Mouse (Mus musculus) brain, adult 2 months (tissue): ENCODE measurements around the gene Cox5b.

ENCODE experiments used
- DNase-seq: peaks from one replicate; pipeline ENCODE4 v3.0.0; 2011; ENCODE audit warnings: low read depth, low spot score

Cox5b gene

GRCm38 (mm10) chr1:36683810-36684467 lies 7.3 kb upstream of the Cox5b start:
- peak; percentile 94 for DNase-seq

DNA sequence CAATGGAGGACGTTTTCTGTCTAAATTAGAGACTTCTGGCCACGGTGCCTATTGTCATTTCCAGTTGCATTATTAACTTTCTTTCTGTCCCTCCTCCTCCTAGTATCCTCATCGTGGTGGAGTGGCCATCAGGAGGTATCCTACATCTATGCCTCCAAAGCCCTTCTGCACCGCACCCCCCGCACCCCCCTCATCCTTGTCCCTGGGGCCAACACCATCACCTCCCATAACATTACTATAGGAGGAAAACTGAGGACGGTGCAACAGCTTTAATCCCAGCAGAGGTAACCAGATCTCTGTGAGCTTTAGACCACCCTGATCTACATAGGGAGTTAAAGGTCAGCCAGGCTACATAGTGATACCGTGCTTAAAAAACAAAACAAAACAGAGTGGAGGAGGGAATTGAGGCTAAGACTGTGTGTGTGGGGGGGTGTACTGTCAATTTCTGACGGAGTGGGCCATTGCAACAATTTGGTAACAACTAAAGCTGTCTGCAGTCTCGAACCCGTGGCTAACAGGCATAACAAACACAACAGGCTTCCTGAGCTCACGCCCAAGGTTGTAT lies 496 bp upstream of the Cox5b start:
- no peak for DNase-seq

GRCm38 (mm10) chr1:36694871-36695270 lies 3.6 kb downstream of the Cox5b start:
- no peak for DNase-seq

DNA sequence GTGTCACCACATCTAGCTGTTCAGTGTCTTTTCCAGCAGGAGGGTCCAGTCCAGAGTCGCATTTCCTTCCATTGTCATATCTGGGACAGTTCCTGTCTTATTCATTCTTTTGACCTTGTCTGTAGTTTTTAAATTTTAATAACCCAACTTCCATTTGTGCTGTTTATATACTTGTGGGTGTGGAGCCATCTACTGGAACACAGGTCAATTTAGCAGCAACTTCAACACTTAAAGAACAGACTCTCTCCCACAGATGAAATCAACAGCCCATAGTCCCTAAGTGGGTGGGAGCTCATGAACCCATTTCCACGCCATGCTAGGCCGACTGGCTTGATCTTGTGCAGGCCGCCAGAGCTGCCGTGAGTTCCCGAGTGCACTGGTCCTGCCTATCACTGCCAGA lies 5.2 kb downstream of the Cox5b start:
- DNase-seq, result no peak

DNA sequence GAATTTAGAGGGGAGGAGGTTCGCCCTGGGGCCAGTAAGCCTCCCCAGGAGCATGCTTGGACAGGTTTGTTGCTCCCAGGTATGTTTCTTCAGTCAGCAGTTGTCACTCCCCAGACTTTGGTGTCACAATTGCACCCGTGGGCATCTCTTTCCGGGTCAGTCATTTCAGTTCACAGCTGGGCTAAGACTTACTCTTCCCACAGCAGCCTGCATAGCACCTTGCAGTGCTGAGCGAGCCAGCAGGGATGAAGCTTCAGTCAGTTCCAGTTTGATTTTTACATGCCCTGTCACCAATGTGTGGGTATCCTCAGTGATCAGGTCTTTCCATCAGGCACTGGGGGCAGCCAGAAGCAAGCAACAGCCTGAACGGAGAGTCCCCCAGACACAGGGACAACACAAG lies 5.8 kb downstream of the Cox5b start:
- DNase-seq, result no peak

- peak; percentile 73 for DNase-seq
Observed at GRCm38 (mm10) chr1:36707166-36707565, 15.9 kb downstream of the Cox5b start.

- DNase-seq, result no peak
Observed at GRCm38 (mm10) chr1:36707797-36708196, 16.5 kb downstream of the Cox5b start.

DNA sequence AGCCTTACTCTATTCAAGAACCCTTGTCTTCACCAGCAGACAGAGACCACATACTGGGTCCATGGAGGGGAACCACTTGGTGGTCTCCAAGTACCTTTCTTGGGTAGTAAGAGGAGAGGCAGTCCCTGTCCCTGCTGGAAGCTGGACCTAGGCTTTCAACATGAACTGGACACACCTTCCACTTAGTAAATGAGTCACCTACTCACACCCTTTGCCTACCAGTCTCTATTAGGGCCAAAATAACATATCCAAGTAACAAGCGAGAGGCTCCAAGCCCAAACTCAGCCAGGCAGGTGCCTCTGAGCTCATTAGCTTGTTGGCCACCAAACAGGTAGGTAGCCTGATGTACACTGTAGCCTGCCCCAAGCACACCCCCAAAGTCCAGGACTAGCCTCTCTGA lies 17.4 kb downstream of the Cox5b start:
- no peak for DNase-seq

DNA sequence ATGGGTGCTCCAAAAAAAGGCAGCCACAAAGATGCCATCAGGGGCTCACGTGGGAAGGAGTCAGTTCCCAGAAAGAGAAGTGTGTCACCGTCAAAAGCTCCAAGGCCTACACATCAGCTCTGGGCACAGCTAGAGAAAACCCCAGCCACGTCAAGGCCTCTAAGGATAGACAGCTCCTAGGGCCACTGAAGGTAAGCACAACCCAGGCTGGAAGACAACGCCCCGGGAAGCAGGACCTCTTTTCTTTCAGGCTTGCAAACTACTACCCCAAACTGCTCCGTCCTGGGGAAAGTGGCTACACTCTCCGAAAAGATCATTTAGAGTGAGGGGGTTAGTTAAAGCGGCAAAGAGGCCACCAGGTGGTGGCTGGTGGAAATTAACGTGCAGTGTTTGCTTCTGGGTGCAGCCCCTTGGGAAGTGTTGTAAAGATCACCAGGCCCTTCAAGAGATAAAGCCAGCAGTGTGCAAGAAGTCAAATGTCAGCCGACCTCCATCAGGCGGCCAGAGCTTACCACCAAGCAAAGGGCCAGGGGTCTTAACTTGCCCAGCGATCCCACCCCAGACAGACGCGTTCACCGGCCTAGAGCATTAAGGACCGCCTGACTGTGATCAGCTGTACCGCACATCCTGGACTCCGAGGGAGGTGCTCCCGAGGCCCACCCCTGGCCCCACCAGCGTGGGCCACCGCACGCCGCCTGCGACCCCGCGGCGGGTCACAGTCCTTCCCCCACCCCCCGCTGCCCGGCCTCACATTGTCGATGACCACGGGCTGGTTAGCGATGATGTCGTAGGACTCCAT lies 18.0 kb downstream of the Cox5b start:
- DNase-seq, result peak; percentile 62

GRCm38 (mm10) chr1:36709854-36710280 lies 18.6 kb downstream of the Cox5b start, which contains the start of gene 4933424G06Rik:
4933424G06Rik (plus strand) TSS chr1:36710149.
- peak; percentile 99 for DNase-seq

- DNase-seq, result no peak
Observed at GRCm38 (mm10) chr1:36711104-36711503, 19.9 kb downstream of the Cox5b start.

GRCm38 (mm10) chr1:36714311-36714710 lies 23.1 kb downstream of the Cox5b start, which contains the start of gene Actr1b:
Actr1b (minus strand) TSS chr1:36714422.
- no peak for DNase-seq

- no peak for DNase-seq
Observed at GRCm38 (mm10) chr1:36718786-36719185, 27.5 kb downstream of the Cox5b start.

- DNase-seq, result no peak
Observed at GRCm38 (mm10) chr1:36723146-36724056, 32.2 kb downstream of the Cox5b start.

DNA sequence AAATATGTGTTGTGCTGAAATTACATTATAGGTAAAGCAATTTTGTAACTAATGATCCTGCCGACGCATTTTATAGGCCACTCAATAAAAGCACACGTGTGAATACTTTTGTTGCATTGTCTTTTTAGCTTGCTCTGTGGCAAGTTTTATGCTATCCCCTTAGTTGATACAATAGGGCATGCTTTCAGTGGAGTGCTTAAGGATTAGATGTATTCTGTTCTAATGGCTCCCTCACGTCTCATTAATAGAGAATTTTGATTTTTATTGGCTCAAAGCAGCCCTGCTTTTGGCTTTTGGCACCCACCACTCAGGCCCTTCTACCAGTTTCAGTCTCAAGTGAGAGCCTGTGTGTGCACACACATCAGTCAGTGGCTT lies 32.8 kb downstream of the Cox5b start:
- DNase-seq, result no peak

DNA sequence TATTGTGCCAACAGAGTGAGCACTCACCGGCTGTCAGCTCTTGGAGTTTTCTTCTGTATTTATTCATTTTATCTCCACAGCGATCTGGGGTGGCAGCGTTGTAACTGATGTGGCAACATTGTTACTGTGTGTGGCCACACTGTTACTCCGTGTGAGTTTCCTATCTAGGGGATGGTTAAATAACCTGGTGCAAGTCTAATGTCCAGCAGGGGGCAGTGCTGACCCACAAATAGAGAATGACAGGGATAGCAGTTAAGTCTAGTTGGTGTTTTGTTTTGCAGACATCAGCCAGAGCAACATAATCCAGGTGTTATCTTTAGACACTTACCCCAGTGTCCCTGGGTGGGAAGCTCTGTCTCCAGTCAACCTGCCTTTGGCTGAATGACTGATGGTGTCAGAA lies 46.1 kb downstream of the Cox5b start:
- peak; percentile 91 for DNase-seq

- no peak for DNase-seq
Observed at GRCm38 (mm10) chr1:36739231-36739630, 48.0 kb downstream of the Cox5b start.

GRCm38 (mm10) chr1:36743046-36743445 lies 51.8 kb downstream of the Cox5b start:
- DNase-seq, result no peak
